Mouse (Mus musculus) kidney, adult 2 months (tissue): ENCODE measurements around the gene Krt8. TPM values are rescaled to one million over a fixed set of nuclear protein-coding genes. Genes with fewer than 3 reads are reported as not detected.
A peak's percentile ranks its signal among the peaks of the same experiment; 100 is the strongest.

Experiments
- DNase-seq: peaks from one replicate; pipeline ENCODE4 v3.0.0; 2021
- H3K27ac ChIP-seq: fragments of 200-500 bp; 2 replicates; pipeline ENCODE4 v1.5.1; 2012; ENCODE audit warnings: low read depth, low read length, control low read depth, inconsistent platforms; ENCODE audit not compliant: insufficient read depth
- H3K27me3 ChIP-seq: fragments of 200-500 bp; replicated peaks from 2 replicates; pipeline ENCODE4 v1.6.1; 2012; ENCODE audit warnings: mild to moderate bottlenecking, moderate library complexity, low read length, inconsistent platforms; ENCODE audit not compliant: control insufficient read depth, insufficient read depth
- H3K36me3 ChIP-seq: fragments of 200-500 bp; 2 replicates; pipeline ENCODE4 v1.6.1; 2012; ENCODE audit warnings: mild to moderate bottlenecking, moderate library complexity, low read length, inconsistent platforms; ENCODE audit not compliant: control insufficient read depth, insufficient read depth
- H3K4me1 ChIP-seq: fragments of 200-500 bp; 2 replicates; pipeline ENCODE4 v1.6.1; 2011; ENCODE audit warnings: low read length; ENCODE audit not compliant: control insufficient read depth, insufficient read depth
- H3K4me3 ChIP-seq: fragments of 200-500 bp; 2 replicates; pipeline ENCODE4 v1.5.1; 2011; ENCODE audit warnings: mild to moderate bottlenecking, low read depth, low read length, control low read depth; ENCODE audit not compliant: insufficient read depth
- CTCF ChIP-seq: fragments of 200-500 bp; conservative IDR thresholded peaks from 2 replicates; pipeline ENCODE4 v1.5.1; 2011; ENCODE audit warnings: low read depth, mild to moderate bottlenecking, control low read depth, low read length, moderate library complexity, mixed read lengths; ENCODE audit not compliant: insufficient read depth, insufficient read length
- POLR2A ChIP-seq: fragments of 200-500 bp; IDR thresholded peaks from one replicate; pipeline ENCODE4 v1.6.1; 2011; ENCODE audit warnings: low read depth, low read length, control low read depth
- WGBS: fragments of 180-500 bp; shearing (Covaris S2); methylation state at CpG from one replicate; pipeline ENCODE4 v1.1.7; 2018; 5-methylcytosine and 5-hydroxymethylcytosine counted together
- polyA plus RNA-seq: library from polyadenylated mRNA; depleted of rRNA; stranded (reverse); fragments of >200 nt; gene quantifications from 2 replicates; pipeline ENCODE4 v1.2.3, GENCODE M21; 2012; rRNA removed

Gene Krt8
- polyA plus RNA-seq, result 82.8 and 88.0 TPM in 2 replicates

DNA sequence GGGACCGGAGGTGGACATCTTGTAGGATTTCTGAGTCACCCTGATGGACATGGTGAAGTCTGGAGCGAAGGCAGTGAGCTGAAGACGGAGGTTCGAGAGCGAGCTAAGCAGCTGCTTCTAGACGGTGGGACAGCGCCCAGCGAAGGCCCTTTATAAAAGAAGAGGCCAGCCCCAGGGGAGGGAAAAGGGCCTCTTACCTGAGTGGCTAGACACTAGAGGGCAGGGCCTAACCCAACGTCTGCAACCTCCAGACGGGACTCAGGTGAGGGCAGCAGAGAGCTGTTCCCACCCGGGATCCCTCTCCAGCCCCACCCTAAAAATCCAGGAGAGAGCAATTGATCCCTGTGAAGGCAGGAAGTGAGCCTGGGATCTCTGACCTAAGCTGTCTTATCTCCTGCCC lies at the start of gene Krt8:
Gene Krt8 (minus strand): TSS at position 294 of the 400 bp plus-strand sequence.
- Histone ChIP-seq H3K36me3 (no peaks in the 10 kb centered on the region), H3K27me3 (no peaks in the 10 kb centered on the region), H3K27ac (peak within 1 kb of the TSS; percentile 74; the same call in 1 of the 2 replicates), H3K4me3 (peak within 1 kb of the TSS; percentile 42), H3K4me1 (no peaks in the 10 kb centered on the region; the same call in 1 of the 2 replicates)
- 24% methylated on average over 11 of the region's 11 CpGs for WGBS
- peak; percentile 65 for TF ChIP-seq CTCF
- TF ChIP-seq POLR2A, result peak; percentile 54
- peak; percentile 86 for DNase-seq

DNA sequence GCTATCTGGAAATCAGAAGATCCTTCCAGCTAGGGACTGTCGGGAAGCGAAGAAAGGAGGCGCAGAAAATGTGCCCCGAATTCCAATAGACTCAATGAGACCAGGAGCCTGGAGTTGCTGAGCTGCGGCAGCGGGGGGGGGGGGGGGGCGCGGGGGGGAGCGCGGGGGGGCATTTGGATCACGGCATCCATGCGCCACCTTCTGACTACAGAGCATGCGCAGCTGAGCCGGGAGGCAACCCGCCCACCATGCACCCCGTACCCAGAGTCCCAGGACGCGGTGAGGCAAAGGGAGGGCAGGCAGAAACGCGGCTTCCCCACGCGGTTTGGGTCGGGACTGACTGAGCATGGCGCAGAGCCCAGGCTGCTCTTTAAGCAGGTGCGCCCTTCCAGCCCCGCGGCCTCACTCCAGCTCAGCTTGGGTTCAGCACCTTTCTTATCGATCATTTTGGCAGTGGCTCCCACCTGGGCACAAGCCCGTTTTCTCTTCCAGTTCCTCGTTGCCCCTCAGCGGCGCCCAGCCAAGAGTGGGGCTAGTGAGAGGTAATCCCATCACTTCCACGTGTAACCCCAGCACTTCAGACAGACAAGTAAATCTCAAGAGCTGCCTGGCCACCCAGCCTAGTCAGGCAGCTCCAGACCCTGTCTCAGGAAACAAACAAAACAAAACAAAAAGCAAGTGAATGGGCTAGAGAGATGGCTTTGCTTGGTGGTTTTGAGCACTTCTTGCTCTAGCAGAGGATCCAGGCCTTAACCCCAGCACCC lies 47.8 kb upstream of the Krt8 start:
- Histone ChIP-seq H3K27me3 (no peaks in the 10 kb centered on the region), H3K4me3 (peak overlapping the region; percentile 45), H3K27ac (no peak overlapping the region), H3K36me3 (no peaks in the 10 kb centered on the region), H3K4me1 (no peaks in the 10 kb centered on the region)
- 2% methylated on average over 33 of the region's 33 CpGs for WGBS
- DNase-seq, result peak; percentile 52
- TF ChIP-seq CTCF (0 out of 2 replicates have a peak, but pooled peaks have one; percentile 23), POLR2A (no peak)

DNA sequence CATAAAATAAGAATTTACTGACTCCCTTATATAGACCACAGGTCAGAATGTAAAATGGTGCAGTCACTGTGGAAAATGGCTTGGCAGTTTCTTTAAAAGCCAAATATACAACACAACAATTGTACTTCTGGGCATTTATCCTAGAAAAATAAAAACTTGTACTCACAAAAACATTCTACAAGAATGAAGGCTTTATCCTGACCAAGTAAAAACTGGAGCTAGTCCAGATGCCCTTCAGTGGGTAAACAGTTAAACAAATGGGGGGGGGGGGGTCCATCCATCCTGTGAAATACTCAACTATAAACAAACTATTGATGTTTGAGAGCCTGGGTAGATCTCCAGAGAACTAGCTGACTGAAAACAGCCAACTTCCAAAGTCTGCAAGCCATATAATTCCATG lies 45.6 kb upstream of the Krt8 start:
- TF ChIP-seq POLR2A (no peak), CTCF (no peak)
- Histone ChIP-seq H3K27ac (no peak overlapping the region), H3K4me3 (no peak overlapping the region), H3K36me3 (no peaks in the 10 kb centered on the region), H3K27me3 (no peaks in the 10 kb centered on the region), H3K4me1 (no peaks in the 10 kb centered on the region)
- DNase-seq, result no peak

DNA sequence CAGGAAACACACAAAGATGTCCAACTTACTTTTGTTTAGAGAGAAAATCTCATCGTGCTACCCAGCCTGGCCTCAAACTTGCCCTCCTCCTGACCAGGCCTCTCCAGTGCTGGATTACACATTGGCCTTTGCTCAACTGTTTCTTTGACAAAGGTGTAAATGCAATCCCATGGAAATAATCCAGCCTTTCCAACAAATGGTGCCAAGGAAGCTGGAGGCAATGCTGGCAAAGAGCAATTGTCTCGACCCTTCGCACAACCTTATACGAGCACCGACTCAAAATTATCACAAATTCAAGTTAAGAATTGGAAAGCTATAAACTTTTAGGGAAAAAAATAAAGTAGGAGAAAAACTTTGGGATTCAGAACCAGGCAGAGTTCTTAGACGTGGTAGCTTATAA lies 43.7 kb upstream of the Krt8 start:
- no peaks in the 10 kb centered on the region for H3K4me1 ChIP-seq
- 87% methylated on average over 6 of the region's 6 CpGs for WGBS
- no peak overlapping the region for H3K27ac ChIP-seq
- H3K4me3 ChIP-seq, result no peak overlapping the region
- TF ChIP-seq POLR2A, result no peak
- TF ChIP-seq CTCF, result no peak
- H3K36me3 ChIP-seq, result no peaks in the 10 kb centered on the region
- no peaks in the 10 kb centered on the region for H3K27me3 ChIP-seq
- DNase-seq, result no peak

- TF ChIP-seq CTCF (no peak), POLR2A (no peak)
- WGBS, result 91% methylated on average over 10 of the region's 10 CpGs
- H3K36me3 ChIP-seq, result no peaks in the 10 kb centered on the region
These were observed 41.4 kb upstream of the Krt8 start for GRCm38 (mm10) chr15:102045691-102046090.

DNA sequence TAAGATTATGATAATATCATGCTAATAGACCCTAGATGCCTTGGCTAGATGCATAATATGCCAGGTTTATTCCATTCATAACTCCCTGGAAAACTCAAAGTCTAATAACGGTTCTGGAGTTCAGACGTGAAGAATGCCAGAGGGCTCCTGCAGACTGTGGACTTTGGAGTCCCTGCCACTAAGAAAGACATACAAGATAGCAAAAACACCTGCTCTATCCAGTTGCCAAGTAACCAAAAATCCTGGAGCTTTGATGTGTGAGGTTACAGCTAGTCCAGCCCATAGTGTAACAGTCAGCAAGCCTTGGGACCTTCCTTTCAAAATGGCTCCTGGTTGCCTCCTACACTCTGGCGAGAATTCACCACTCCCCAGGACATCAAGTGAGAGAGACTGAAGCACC lies 40.5 kb upstream of the Krt8 start:
- no peak overlapping the region for H3K27ac ChIP-seq
- TF ChIP-seq POLR2A (no peak), CTCF (no peak)
- peak; percentile 39 for DNase-seq
- no peaks in the 10 kb centered on the region for H3K27me3 ChIP-seq
- no peak overlapping the region for H3K4me3 ChIP-seq
- WGBS, result 60% methylated on average over 3 of the region's 3 CpGs
- H3K4me1 ChIP-seq, result no peaks in the 10 kb centered on the region
- H3K36me3 ChIP-seq, result no peaks in the 10 kb centered on the region

More at GRCm38 (mm10) chr15:102045691-102046090, 41.4 kb upstream of the Krt8 start:
- Histone ChIP-seq H3K4me3 (no peak overlapping the region), H3K4me1 (no peaks in the 10 kb centered on the region), H3K27me3 (no peaks in the 10 kb centered on the region), H3K27ac (no peak overlapping the region)
- no peak for DNase-seq

DNA sequence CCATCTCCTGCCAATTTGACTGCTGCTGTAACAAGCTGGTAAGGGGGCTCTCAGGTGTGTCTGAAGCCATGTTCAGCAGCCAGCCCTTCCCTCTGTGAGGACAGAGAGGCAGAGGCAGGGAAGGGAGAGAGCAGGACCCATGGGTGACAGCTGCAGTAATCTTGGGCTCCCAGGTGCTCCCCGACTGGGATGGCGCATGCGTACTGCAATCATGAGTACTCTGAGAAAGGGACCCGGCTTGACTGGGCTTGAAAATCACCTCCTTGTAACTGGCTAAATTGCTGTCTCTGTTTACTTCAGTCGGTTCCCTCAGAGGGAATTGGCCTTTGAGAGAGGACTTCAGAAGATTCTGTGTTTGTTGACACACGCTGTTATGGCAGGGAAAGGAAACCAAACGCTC lies 37.7 kb upstream of the Krt8 start:
- no peak for DNase-seq
- no peak overlapping the region for H3K4me3 ChIP-seq
- no peaks in the 10 kb centered on the region for H3K4me1 ChIP-seq
- WGBS, result 34% methylated on average over 7 of the region's 7 CpGs
- no peaks in the 10 kb centered on the region for H3K27me3 ChIP-seq
- H3K27ac ChIP-seq, result no peak overlapping the region
- no peaks in the 10 kb centered on the region for H3K36me3 ChIP-seq
- TF ChIP-seq CTCF, result no peak
